Mouse (Mus musculus) kidney, adult 11 months (tissue): ENCODE results near the gene Egf.

Experiments
- DNase-seq: peaks from one replicate; pipeline ENCODE4 v3.0.0; 2022

The Egf gene

DNA sequence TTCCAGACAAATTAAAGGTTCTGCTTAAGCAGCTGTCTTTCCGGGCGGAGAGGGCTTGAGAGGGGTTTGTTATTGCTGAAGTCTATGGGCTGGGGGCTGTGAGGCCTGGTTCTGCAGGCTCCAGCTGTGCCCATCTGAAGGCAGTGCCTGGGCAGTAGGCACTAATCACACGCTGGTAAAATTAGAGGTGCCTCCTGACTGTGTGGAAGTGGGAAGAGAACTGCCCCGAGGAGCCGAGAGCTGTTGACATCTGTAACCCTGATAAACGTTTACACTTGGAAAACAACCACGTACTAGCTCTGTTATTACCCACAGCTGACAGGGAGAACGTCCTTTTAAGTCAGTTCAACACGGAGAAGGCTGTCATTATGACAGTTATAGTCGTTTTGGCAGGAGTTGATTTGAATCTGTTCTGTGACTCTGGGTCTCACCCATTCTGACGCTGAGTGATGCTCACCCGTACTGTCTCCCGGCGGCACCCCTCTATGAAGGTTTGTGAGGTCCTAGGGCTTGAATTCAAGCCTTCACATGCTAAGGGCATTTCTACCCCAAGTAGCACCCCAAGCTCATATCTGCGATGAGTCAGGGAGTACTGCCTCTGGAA is 40.5 kb downstream of the Egf start:
- no peak for DNase-seq

DNA sequence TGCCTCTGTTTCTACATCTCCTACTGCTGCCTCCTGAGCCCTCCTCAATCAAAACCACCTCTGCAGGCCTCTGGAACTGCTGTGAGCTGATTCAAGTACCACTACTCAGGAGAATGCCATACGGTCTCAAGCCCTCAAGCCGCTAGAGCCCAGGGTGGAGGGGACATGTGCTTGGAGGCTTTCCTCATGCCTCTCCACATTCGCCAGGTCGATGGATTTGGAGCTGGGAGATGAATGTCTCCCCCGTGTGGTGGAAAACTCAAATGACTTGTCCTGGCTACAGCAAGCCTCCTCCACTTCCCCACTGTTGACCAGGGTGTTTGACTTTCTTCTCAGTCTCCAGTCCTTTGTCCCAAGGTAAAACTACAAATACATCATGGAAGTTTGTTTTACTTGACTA is 47.0 kb downstream of the Egf start:
- no peak for DNase-seq

DNA sequence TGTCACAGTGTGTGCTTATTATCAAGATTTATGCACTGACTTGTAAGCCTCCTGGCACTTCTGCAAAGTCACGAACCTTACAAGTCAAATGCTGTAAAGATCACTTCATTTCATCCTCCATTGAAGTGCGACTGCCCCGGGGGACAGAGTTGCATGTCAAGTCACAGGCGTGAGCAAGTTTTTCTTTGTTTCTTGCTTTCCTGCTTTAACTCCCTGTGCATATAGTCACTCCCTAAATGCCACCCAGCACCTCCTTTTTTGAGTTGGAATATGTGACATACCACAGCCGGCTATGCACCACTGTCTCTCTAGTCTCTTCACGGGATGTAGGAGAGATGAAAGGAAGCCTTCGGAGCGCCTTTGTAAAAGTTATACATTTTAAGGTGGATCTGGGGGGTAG is 56.2 kb downstream of the Egf start:
- DNase-seq = no peak

DNA sequence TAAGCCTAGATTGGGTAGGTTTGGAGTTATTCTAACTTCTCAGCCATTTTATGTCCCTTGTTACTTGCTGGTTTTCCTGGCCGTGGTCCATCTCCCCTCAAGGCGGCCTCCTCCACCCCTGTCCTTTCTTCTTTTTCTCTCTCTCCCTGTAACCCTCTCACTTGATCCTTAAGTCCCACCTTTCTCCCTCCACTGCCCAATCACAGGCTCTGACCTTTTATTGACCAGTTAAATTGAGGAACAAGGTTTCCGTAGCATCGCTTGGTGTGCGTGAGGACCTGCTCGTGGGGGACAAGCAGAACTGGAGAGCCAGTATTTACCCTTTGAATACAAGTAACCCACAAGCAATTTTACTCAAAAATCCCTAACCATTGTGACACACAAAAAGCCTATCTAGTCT is 56.8 kb downstream of the Egf start:
- DNase-seq = no peak

DNA sequence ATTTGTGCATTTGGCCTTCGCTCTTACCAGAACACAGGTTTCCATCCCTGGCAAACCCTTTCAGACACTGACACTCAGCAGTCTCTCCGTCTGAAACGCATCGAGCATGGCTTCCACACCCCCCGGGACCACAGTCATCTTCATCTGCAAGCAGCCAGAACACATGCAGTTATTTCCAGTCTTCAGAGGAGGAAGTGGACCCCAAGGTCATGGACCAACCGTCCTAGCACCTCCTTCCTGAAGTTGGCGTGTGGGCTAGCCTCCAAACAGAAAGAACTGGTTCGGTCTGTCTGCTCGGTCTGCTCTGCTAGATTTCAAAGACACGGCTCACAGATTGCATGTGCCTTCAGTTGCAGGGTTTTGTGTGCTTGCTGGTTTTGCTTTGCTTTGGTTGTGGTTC is 57.4 kb downstream of the Egf start:
- DNase-seq = no peak

DNA sequence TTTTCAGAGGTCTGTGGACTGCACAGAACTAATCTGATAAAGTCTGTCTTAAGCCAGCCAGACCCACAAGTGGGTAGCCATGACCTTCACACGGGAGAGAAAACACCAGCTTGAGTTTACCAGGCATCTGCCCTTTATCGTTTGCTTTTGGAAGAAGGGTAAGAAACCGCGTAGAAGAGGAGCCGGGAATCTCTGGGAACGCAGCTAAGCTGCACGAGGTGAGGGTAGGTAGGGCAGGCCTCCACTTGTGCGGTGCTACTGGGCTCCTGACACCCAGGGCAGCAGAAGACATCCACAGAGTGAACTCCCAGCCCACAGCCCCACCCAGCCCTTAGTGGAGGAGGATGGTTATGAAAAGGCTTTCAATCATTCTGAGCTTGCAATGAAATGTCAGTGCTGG is 59.2 kb downstream of the Egf start:
- DNase-seq = no peak

DNA sequence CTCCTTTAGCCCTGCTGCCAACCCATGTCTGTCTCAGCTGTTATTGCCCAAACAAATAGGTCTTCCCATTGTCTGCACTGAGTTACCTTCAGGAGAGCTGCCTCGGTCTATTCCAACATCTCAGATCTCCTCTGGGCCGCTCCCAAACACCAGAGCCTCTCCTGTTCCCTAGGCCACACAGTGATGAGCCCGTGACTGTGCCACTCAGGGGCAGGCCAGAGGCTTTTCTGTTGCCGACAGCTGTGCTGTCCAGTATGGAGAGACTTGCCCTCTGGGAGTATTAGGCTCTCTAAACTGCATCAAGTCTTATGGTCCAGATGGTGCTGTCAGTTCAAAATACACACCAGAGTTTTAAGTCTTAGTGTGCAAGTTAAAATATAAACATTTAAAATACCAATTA is 61.5 kb downstream of the Egf start:
- peak; percentile 6 for DNase-seq

DNA sequence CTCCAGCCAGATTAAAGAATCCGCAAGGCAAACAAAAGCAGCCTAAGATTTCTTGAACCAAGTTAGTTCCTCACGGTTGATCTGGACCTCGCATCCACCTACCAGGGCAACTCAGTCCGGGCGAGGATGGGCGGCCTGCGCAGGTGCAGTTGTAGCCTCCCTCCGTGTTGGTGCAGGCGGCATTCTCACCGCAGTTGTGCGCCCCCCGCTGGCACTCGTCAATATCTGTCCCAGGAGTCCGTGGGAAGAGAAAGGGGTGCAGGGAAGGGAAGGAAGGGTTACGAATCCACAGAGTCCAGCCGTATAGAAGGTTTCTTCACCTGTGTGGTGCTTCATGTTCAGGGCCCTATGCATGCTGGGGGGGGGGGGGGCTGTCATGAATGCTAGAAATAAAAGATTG is 62.3 kb downstream of the Egf start:
- peak; percentile 1 for DNase-seq

DNA sequence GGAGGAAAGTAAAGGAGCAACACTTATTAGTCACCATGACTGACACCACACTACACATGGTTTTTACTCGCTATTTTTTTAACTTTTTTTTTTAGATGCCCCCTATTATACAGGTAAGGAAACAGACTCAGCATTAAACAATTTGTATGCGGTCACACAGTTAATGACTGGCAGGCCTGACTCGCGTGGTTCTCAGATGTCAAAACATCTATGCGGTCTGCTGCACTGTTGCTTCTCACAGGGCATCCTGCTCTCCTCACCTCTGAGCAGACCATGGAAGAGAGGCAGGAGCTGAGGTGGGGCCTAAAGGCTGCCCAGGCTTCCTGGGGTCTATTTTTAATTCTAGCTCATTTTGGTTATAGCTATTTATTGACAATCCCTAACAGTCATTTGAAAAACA is 67.7 kb downstream of the Egf start:
- no peak for DNase-seq

DNA sequence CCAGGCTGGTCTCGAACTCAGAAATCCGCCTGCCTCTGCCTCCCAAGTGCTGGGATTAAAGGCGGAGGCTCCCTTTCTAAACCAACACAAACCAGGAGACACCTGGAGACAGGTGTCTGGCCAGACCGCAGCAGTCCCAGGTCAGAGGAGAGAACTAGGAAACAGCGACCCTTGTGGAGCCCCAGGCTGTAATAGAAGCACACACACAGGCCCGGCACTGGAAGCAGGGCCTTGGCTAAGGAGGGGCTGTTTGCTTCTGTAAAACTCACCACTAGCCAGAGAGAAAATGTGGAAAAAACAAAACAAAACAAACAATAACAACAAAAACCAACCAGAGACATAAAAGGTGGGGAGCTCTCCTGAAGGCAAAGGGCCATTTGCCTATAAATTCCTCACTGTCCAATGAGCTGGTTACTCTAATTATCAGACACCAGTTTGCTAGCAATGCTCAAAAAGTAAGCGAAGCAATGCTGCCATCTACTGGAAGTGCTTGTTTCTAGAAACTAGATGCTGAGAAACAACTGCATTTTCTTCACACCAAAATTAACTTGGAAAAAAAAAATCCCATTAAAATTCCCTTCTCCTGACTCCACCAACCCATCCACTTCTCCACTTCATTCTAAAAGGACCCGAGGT is 68.3 kb downstream of the Egf start:
- DNase-seq = peak; percentile 9

DNA sequence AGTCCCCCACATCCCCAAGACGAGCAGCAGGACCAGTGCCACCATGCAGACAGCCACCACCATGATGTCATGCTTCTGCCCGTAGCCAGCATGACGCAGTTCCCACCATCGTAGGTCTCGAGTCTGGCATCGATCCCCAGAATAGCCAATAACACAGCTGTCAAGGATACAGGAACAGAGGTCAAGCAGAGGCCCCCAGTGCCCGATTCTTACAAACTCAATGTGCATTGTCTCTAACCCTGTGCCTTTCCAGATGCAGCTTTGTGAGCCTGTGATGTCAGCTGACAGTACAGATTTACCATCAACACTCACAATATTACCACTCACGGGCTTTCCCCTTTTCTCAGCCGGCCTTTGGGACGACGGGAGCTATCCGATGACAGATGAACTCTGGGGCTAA is 68.9 kb downstream of the Egf start:
- DNase-seq = no peak

DNA sequence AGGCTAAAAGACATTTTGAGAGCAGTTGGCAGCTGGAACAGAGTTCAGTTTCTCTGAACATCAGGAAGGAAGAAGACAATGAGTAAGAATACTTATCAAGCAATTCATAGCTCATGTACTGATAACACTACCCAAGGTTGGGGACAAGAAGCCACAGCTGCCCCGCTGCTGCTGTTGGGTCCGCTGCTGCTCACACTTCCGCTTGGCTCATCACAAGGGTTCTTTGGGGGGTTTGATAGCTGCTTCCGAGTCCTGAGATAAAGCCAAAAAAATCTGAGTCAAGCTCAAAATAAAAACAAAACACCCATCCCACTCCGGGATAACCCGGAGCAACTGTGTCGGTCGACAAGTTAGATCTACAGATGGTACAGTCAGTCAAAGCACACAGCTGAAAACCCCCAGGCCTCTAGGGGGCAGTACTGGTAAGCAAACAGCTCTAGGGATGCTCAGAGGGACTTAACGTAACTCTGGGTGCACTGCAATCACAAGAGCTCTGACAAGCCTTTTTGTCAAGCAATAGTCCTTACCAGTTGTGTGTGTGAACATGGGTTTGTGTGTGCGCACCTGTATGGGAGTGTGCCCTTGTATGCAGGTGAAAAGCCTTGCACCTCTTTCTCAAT is 71.9 kb downstream of the Egf start:
- DNase-seq = peak; percentile 15

DNA sequence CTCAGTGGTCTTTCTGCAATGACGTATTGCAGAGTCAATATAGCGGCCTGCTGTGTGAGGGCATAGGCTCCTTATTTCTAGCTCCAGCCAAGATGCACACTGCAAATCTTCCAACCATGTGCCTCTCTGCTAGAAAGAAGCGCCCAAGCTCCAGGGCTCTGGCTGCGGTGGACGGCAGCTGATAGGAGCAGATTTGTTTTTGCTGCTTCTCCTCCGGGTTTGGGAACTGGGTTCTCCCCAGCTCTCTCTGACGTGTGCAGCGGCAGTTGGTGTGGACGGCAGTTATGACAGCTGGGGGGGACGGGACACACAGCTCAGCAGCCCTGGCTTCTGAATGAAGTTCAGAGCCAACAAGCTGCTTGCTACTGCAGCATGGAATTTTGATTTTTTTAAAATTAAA is 72.7 kb downstream of the Egf start:
- DNase-seq = peak; percentile 7

DNA sequence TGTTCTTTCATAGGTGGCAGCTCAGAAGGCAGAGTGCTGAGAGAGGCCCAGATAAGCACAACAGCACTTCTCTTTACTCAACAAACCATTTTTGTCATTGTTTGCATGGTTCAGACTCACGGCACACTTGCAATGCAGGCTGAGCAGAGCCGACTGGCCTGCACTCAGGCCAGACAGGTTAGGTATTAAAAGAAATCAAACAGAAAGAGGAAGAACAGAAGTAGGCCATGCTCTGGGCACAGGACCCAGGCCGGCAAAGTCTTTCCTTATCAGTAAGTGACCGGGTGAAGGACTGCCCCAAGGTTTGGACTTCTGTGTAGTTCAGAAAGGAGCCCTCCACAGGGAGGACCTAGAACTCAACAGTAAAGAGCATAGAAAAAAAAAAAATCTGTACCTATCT is 73.3 kb downstream of the Egf start:
- DNase-seq = peak; percentile 4

DNA sequence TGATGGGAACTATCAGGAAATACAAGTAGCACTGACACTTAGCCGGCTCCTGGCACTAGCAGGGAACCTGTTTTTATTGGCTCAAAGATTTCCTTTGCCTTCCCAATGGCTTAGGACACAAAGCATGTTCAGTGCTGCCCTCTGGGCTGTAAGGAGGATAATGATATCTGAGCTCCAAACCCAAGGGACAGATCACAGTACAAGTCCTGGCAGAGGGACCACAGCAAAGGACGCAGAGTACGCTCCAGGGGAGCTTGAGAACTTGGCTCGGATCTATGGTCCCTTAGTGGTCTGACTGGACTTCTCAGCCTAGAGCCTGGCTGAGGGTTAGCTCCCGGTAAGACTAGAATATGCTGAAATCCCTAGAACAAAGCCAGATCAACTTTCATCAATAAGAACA is 74.9 kb downstream of the Egf start:
- DNase-seq = peak; percentile 22

DNA sequence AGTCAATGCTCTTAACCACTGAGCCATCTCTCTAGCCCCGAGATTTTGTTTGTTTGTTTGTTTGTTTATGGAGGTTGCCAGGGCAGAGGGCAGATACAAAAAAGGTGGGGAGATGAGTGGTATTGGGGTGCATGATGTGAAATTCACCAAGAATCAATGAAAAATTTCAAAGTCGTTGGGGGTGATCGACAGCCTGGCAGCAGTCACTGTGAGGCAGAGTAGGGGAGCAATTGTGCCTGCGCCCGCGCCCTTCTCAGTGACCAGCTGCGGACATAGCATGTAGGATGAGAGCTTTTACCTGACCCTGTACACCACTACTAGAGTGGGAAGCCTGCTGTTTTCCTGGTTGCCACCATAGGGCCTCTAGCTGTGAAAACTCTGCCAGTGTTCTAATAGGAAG is 79.2 kb downstream of the Egf start:
- DNase-seq = no peak

DNA sequence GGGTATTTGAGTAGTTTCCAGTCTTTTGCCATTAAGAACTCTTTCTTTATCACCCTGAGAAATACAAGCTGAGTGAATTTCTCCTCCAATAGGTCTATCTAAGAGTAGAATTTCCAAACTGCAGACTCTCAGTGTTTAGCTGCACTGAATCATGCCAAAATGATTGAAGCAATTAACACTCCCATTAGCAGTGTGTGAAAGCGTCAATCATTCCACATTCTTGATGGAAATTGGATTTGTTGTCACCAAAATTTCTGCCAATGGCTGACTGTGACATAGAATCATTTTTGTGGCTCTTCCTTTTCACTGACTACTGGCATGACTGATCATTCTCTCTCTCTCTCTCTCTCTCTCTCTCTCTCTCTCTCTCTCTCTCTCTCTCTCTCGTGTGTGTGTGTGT is 91.2 kb downstream of the Egf start:
- DNase-seq = no peak

DNA sequence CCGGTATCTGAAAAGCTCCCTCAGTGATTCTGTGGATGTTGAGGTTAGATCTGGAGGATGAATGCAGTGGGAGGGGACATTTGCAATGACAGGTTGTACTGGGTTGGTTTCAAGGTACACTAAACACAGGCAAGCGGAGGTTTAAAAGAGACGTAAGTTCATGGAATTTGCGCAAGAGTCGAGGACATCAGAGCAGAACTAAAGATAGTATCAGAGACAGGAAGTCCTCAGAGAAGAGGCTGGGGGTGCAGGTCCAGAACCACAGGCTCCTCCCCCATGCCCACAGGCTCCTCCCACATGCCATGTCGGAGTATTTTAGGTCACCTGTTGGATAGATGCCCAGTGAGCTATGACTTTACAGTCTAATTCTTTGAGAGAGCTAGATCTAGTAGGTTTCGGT is 96.3 kb downstream of the Egf start:
- no peak for DNase-seq

DNA sequence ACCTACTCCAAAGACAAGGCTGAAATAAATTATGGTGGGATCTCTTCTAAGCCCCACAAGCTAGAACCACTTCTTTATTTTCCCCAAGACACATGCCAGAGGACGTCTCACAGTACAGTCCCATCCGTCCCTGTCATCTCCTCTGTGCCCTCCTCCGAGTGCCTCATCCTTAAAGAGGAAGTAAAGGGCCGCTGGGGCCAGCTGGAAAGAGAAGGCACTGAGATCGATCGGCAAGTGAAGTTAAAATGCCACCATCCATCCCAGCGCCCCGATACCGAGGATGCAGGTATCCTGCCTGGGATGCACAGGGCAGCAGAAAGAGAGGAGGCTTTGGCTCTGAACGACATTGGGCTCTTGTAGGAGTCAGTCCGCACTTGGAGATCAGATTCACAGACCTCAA is 97.3 kb downstream of the Egf start:
- no peak for DNase-seq

DNA sequence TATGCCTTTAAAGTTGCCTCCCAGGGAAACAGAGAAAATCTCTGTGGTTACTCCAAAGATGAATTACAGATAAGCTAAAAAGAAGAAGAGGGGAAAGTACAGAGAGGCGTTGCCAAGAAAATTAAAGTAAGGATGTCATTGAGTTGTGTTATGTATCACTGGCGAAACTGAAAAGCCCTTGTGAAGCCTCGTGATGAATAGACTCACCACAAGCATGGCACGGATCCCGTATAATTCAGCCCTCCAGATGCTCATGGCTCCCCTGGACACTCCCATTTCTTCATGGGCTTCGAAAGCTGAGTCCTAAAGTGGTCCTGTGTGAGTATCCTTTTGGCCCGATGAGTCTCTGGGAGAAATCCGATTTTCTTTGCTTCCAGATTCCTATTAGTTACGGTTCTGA is 97.9 kb downstream of the Egf start:
- no peak for DNase-seq

DNA sequence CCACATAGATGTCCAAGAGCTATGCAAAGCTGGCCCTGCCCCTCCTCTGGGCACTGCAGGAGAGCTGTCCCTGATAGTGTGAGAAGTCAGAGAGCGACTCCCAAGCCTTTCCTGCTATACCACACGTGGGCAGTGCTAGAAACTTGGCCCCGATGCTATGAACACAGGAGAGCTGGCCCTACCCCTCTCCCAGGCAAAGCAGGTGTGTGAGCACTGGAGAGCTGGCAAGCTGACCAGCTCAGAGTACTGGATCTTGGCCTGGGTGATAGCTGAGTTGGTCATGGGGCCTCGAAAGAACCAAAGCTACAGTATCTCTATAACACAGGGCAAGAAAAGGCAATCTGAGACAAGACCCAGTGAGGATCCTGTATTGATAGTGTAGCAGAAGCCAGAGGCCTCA is 98.6 kb downstream of the Egf start:
- DNase-seq = no peak

DNA sequence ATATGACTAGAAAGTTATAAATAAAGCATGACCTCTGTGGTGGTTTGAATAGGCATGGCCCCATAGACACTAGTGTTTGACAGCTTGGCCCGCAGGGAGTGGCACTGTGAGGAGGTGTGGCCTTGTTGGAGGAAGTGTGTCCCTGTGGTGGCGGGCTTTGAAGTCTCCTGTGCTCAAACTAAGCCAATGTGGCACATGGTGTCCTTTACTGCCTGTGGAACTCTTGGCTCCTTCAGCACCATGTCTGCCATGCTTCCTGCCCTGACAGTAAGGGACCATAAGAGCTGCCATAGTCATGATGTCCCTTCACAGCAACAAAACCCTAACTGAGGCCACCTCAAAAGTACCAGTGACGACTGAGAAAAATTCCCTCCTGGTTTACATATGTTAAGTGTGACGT is 102.6 kb downstream of the Egf start:
- no peak for DNase-seq

DNA sequence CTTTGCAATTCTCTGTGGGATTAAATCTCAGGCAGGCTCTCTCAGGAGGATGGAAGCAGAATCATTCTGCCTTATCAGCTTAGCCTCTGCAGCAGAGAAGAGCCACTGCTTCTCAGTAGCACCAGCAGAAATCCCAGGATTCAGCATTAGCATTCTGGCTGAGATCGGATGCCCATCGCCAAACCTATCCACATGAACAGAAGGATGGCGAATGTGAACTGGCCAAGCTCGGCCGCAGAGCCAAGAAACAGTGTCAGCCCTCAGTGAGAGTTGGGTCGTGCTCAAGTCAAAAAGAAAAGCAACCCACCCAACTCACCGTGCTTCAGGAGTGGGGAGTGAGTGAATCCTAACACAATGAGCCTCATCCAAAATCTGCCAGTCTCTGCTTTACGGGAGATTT is 103.4 kb downstream of the Egf start:
- DNase-seq = no peak

DNA sequence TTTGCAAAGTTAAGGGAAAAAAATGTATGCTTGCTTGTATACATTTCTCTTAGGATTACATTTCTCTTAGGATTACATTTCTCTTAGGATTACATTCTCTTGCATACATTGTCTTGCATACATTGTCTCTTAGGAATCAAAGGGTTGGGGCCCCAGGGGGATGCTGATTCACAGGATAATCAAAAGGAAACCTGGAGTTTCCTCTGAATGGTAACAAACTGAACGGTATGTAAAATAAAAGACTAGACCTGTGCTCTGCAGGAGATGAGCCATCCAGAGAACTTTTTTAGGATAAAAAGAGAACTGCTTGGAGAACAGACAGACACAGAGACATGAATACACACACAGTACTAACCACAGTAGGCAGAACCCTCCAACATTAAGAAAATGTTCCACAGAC is 104.2 kb downstream of the Egf start:
- no peak for DNase-seq

DNA sequence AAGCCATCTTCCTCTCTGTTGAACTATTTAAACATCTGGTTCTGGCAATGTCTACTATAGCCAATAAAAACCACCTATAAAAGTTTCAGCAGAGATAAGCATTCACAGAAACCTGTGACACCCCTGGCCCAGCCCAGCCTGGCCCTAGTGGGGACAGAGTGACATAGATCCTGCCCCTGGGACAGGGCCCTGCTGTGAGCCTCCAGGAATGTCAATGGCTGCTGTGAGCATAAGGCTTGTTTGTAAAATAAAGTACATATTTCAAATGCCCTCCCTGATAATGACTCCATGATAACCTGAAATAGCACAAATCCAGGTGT is 104.9 kb downstream of the Egf start:
- no peak for DNase-seq
